8 mouse cellular contexts compared by ENCODE assay signal in the genomic region with DNA sequence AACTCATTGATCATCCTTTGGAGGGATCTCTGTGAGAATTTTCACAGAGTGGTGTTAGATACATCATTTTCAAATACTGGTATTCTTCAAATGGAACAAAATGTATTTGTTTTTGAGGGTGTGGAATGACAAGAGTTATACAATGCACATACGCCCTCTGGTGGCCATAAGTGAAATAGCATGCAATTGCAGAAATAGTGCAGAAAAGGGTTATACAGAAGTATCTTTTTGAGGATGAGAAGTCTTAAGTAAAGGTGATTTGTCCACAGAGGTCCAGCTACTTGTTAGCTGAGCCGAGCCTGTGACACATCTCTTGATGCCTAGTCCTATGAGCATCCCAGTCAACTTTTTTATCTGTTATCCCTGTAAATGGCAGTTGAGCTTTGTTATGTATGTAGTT.
DNase-seq lines count a peak whose midpoint lies in the region; ATAC-seq and TF ChIP-seq lines count a peak whose summit lies in the region.

No protein-coding gene starts in this region.

- no peaks in the 10 kb centered on the region for H3K4me1 ChIP-seq in forebrain, postnatal 0 days (ENCODE audit: insufficient read depth)
- no peaks in the 10 kb centered on the region for H3K4me1 ChIP-seq in forebrain, embryonic 11.5 days (replicated peaks; ENCODE audit: control insufficient read depth, insufficient read depth, low read length)
- H3K4me1 ChIP-seq in liver, adult 2 months (ENCODE audit: control insufficient read depth, insufficient read depth, low read length): no peaks in the 10 kb centered on the region
- H3K4me1 ChIP-seq in MEL (ENCODE audit: control insufficient read depth in 1 of 2, insufficient read depth in 2 of 2, low read length in 2 of 2): no peaks in the 10 kb centered on the region
- H3K4me1 ChIP-seq in embryonic facial prominence, embryonic 10.5 days: no peaks in the 10 kb centered on the region

- TF ChIP-seq RAD21 in MEL (IDR thresholded peaks at IDR 0.05; ENCODE audit: low read depth, low read length): peak; percentile 91

- TF ChIP-seq EP300 in MEL (IDR thresholded peaks at IDR 0.05; ENCODE audit: low read depth in 1 of 2, low read length in 2 of 2): no peak

- 17% methylated on average over 2 of the region's 2 CpGs for WGBS in forebrain, postnatal 0 days
- 15% methylated on average over 2 of the region's 2 CpGs for WGBS in forebrain, embryonic 11.5 days
- 4% methylated on average over 2 of the region's 2 CpGs for WGBS in liver, adult 2 months
- WGBS in embryonic facial prominence, embryonic 10.5 days: 12% methylated on average over 2 of the region's 2 CpGs

- H3K27ac ChIP-seq in forebrain, postnatal 0 days (ENCODE audit: low read depth, low read length): no peak overlapping the region
- no peak overlapping the region for H3K27ac ChIP-seq in forebrain, embryonic 11.5 days (ENCODE audit: low read depth, low read length)
- H3K27ac ChIP-seq in liver, adult 2 months (replicated peaks; ENCODE audit: insufficient read depth, low read depth, low read length): no peak overlapping the region
- H3K27ac ChIP-seq in MEL (ENCODE audit: control insufficient read depth, low read depth, low read length): no peak overlapping the region
- H3K27ac ChIP-seq in embryonic facial prominence, embryonic 10.5 days (replicated peaks): no peak overlapping the region

- no peak overlapping the region for H3K4me2 ChIP-seq in forebrain, postnatal 0 days (ENCODE audit: low read depth)
- no peak overlapping the region for H3K4me2 ChIP-seq in forebrain, embryonic 11.5 days (ENCODE audit: low read depth, low read length, severe bottlenecking)

- DNase-seq in forebrain, postnatal 0 days: peak; percentile 64
- no peak for DNase-seq in forebrain, embryonic 11.5 days (ENCODE audit: low spot score)
- peak; percentile 23 for DNase-seq in liver, adult 2 months (ENCODE audit: extremely low read depth, low read depth, low spot score)
- DNase-seq in liver: no peak
- peak; percentile 59 for DNase-seq in MEL (ENCODE audit: low read depth, low spot score)
- peak; percentile 13 for DNase-seq in embryonic facial prominence, embryonic 10.5 days (ENCODE audit: low spot score)
- peak; percentile 64 for DNase-seq in naive thymus-derived CD4-positive, alpha-beta T cell, adult 2 months (ENCODE audit: low read depth)

- peak; percentile 27; the same call in 1 of the 2 replicates for ATAC-seq in forebrain, postnatal 0 days
- no peak for ATAC-seq in forebrain, embryonic 11.5 days (replicated peaks; ENCODE audit: low FRiP score)
- ATAC-seq in granulocyte monocyte progenitor cell, adult 5-6 weeks (replicated peaks; ENCODE audit: poor library complexity, severe bottlenecking): no peak

- no peak overlapping the region for H3K9ac ChIP-seq in forebrain, postnatal 0 days
- H3K9ac ChIP-seq in forebrain, embryonic 11.5 days (ENCODE audit: low read length): no peak overlapping the region
- H3K9ac ChIP-seq in liver, adult 2 months (ENCODE audit: low read depth, low read length): no peak overlapping the region
- H3K9ac ChIP-seq in MEL (ENCODE audit: control insufficient read depth, low read depth, low read length, poor library complexity, severe bottlenecking): no peak overlapping the region

- H3K27me3 ChIP-seq in forebrain, postnatal 0 days (ENCODE audit: insufficient read depth, low read length): no peaks in the 10 kb centered on the region
- no peaks in the 10 kb centered on the region for H3K27me3 ChIP-seq in forebrain, embryonic 11.5 days (ENCODE audit: control insufficient read depth, insufficient read depth, low read length)
- H3K27me3 ChIP-seq in liver, adult 2 months (ENCODE audit: control insufficient read depth, insufficient read depth, low read length): no peaks in the 10 kb centered on the region
- H3K27me3 ChIP-seq in MEL (ENCODE audit: control insufficient read depth in 1 of 2, insufficient read depth in 2 of 2, low read length in 2 of 2): no peaks in the 10 kb centered on the region
- H3K27me3 ChIP-seq in embryonic facial prominence, embryonic 10.5 days (replicated peaks; ENCODE audit: low read depth, poor library complexity, severe bottlenecking): no peaks in the 10 kb centered on the region

- no peak overlapping the region for H3K4me3 ChIP-seq in forebrain, postnatal 0 days (ENCODE audit: low read depth, low read length)
- H3K4me3 ChIP-seq in forebrain, embryonic 11.5 days (ENCODE audit: low read depth, low read length): no peak overlapping the region
- H3K4me3 ChIP-seq in liver, adult 2 months (ENCODE audit: insufficient read depth, low read depth, low read length): no peak overlapping the region
- H3K4me3 ChIP-seq in MEL (ENCODE audit: control insufficient read depth in 1 of 2, insufficient read depth in 1 of 2, low read depth in 2 of 2, low read length in 2 of 2): no peak overlapping the region
- no peak overlapping the region for H3K4me3 ChIP-seq in embryonic facial prominence, embryonic 10.5 days

- TF ChIP-seq CTCF in forebrain, postnatal 0 days (IDR thresholded peaks at IDR 0.05; ENCODE audit: low read depth): peak; percentile 86
- peak; percentile 12; the same call in 1 of the 2 replicates for TF ChIP-seq CTCF in liver, adult 2 months (IDR thresholded peaks at IDR 0.05; ENCODE audit: low read depth, low read length)
- TF ChIP-seq CTCF in MEL (IDR thresholded peaks at IDR 0.05 in 2 of 3, conservative IDR thresholded peaks at IDR 0.05 in 1 of 3; ENCODE audit: control insufficient read depth in 1 of 3, insufficient read depth in 1 of 3, low read depth in 2 of 3, low read length in 3 of 3, poor library complexity in 1 of 3, severe bottlenecking in 1 of 3): peak in 2 of 3 experiments; percentile 56 to 85; a peak in 4 of 6 replicates

- no peaks in the 10 kb centered on the region for H3K36me3 ChIP-seq in forebrain, postnatal 0 days (ENCODE audit: insufficient read depth)
- H3K36me3 ChIP-seq in forebrain, embryonic 11.5 days (ENCODE audit: control insufficient read depth, insufficient read depth, low read length): no peaks in the 10 kb centered on the region
- H3K36me3 ChIP-seq in liver, adult 2 months (ENCODE audit: control insufficient read depth, insufficient read depth, low read length): no peaks in the 10 kb centered on the region
- no peaks in the 10 kb centered on the region for H3K36me3 ChIP-seq in MEL (ENCODE audit: control insufficient read depth in 1 of 2, insufficient read depth in 2 of 2, low read length in 2 of 2)
- no peaks in the 10 kb centered on the region for H3K36me3 ChIP-seq in embryonic facial prominence, embryonic 10.5 days (replicated peaks)

- no peaks in the 10 kb centered on the region for H3K9me3 ChIP-seq in forebrain, postnatal 0 days (ENCODE audit: low read length)
- H3K9me3 ChIP-seq in forebrain, embryonic 11.5 days (ENCODE audit: control insufficient read depth, low read length): no peaks in the 10 kb centered on the region
- H3K9me3 ChIP-seq in MEL (replicated peaks; ENCODE audit: insufficient read depth, low read length): no peaks in the 10 kb centered on the region
- no peaks in the 10 kb centered on the region for H3K9me3 ChIP-seq in embryonic facial prominence, embryonic 10.5 days

- no peak for TF ChIP-seq POLR2A in liver, adult 2 months (IDR thresholded peaks at IDR 0.05; ENCODE audit: extremely low read depth, insufficient read depth, low read length)
- no peak for TF ChIP-seq POLR2A in MEL (IDR thresholded peaks at IDR 0.05; ENCODE audit: control insufficient read depth in 1 of 2, insufficient read depth in 1 of 2, low read depth in 1 of 2, low read length in 2 of 2, poor library complexity in 1 of 2)

- no peaks in the 10 kb centered on the region for H3K79me2 ChIP-seq in liver, adult 2 months (ENCODE audit: control insufficient read depth, insufficient read depth, low read length)
- H3K79me2 ChIP-seq in MEL (ENCODE audit: control insufficient read depth, insufficient read depth, low read length, poor library complexity): no peaks in the 10 kb centered on the region

TF ChIP-seq in MEL, 35 proteins besides CTCF, POLR2A, EP300 and RAD21:
- TF ChIP-seq RCOR1 (IDR thresholded peaks at IDR 0.05; ENCODE audit: low read depth, low read length): no peak
- no peak for TF ChIP-seq NELFE (IDR thresholded peaks at IDR 0.05; ENCODE audit: low read depth, low read length)
- TF ChIP-seq ZNF384 (IDR thresholded peaks at IDR 0.05; ENCODE audit: low read depth, low read length): peak; percentile 66; the same call in 1 of the 2 replicates
- peak; percentile 95 for TF ChIP-seq ZC3H11A (IDR thresholded peaks at IDR 0.05; ENCODE audit: low read depth, low read length)
- TF ChIP-seq SMC3 (IDR thresholded peaks at IDR 0.05; ENCODE audit: low read depth, low read length): peak; percentile 98
- TF ChIP-seq ETS1 (IDR thresholded peaks at IDR 0.05; ENCODE audit: low read depth, low read length): no peak
- no peak for TF ChIP-seq USF1 (IDR thresholded peaks at IDR 0.05; ENCODE audit: low read depth, low read length)

Comparison
In these comparisons a context has a peak if more than half of its experiments do, and no peak if none do; other contexts are left out.
1. DNase-seq: peak in forebrain, postnatal 0 days (single experiment), liver, adult 2 months (single experiment), MEL (single experiment), embryonic facial prominence, embryonic 10.5 days (single experiment) and naive thymus-derived CD4-positive, alpha-beta T cell, adult 2 months (single experiment); none in forebrain, embryonic 11.5 days (single experiment) and liver (single experiment).
2. CTCF ChIP-seq: peak in every context shown above with its lines; median percentile 86 in forebrain, postnatal 0 days; 70 in MEL; 12 in liver, adult 2 months.